Mouse (Mus musculus) forebrain, postnatal 0 days (tissue): ENCODE data around the gene Slc9a8. TPM values are rescaled to one million over a fixed set of nuclear protein-coding genes. Genes with fewer than 3 reads are reported as not detected.

Experiments used
- ATAC-seq: fragments of 200-750 bp; cut with Nextera tagmentation; 2 replicates; pipeline ENCODE4 v1.8.0; 2017; ENCODE audit warnings: mild to moderate bottlenecking, moderate library complexity
- DNase-seq: peaks from one replicate; pipeline ENCODE4 v3.0.0-alpha.2; 2015
- H3K27ac ChIP-seq: fragments of 300-500 bp; sonication (generic); 2 replicates; pipeline ENCODE4 v1.5.1; 2014; ENCODE audit warnings: low read depth, mild to moderate bottlenecking, antibody characterized with exemption, low read length, moderate library complexity, mixed read lengths
- H3K27me3 ChIP-seq: fragments of 300-500 bp; sonication (generic); 2 replicates; pipeline ENCODE4 v1.6.1; 2014; ENCODE audit warnings: mild to moderate bottlenecking, low read length, mixed read lengths; ENCODE audit not compliant: insufficient read depth
- H3K36me3 ChIP-seq: fragments of 300-500 bp; sonication (generic); 2 replicates; pipeline ENCODE4 v1.6.1; 2014; ENCODE audit warnings: mild to moderate bottlenecking, moderate library complexity; ENCODE audit not compliant: insufficient read depth
- H3K4me1 ChIP-seq: fragments of 300-500 bp; sonication (generic); 2 replicates; pipeline ENCODE4 v1.6.1; 2014; ENCODE audit warnings: antibody characterized with exemption; ENCODE audit not compliant: insufficient read depth
- H3K4me2 ChIP-seq: fragments of 300-500 bp; sonication (generic); 2 replicates; pipeline ENCODE4 v1.6.1; 2014; ENCODE audit warnings: low read depth, mild to moderate bottlenecking, moderate library complexity
- H3K4me3 ChIP-seq: fragments of 300-500 bp; sonication (generic); 2 replicates; pipeline ENCODE4 v1.5.1; 2014; ENCODE audit warnings: low read depth, low read length, mixed read lengths
- H3K9ac ChIP-seq: fragments of 300-500 bp; sonication (generic); 2 replicates; pipeline ENCODE4 v1.6.1; 2014; ENCODE audit warnings: mild to moderate bottlenecking
- H3K9me3 ChIP-seq: fragments of 300-500 bp; sonication (generic); 2 replicates; pipeline ENCODE4 v1.6.1; 2016; ENCODE audit warnings: low read length
- CTCF ChIP-seq: sonication (generic); IDR thresholded peaks from 2 replicates; pipeline ENCODE4 v1.5.1; 2016; ENCODE audit warnings: antibody characterized with exemption, control low read depth, low read depth
- WGBS: fragments of 180-500 bp; shearing (Covaris S2); extraction: QIAGEN DNeasy Blood & Tissue Kit; methylation state at CpG from one replicate; pipeline ENCODE4 v1.1.7; 2014; 5-methylcytosine and 5-hydroxymethylcytosine counted together
- polyA plus RNA-seq: library from polyadenylated mRNA; unstranded; fragments of >200 nt; fragmentation: Nextera tagmentation; extraction: Ambion mirVana; gene quantifications from 2 replicates; pipeline ENCODE4 v1.2.1, GENCODE M21; 2015
- total RNA-seq: library from RNA; depleted of rRNA; stranded (reverse); fragments of >200 nt; gene quantifications from 2 replicates; pipeline ENCODE4 v1.2.3, GENCODE M21; 2014

Slc9a8 gene
- total and polyA plus RNA-seq, 2 experiments from 2014 or later, result 18.0 to 38.4 TPM

- Histone ChIP-seq H3K9me3 (no peaks in the 10 kb centered on the region), H3K27me3 (no peaks in the 10 kb centered on the region), H3K4me1 (no peaks in the 10 kb centered on the region), H3K4me2 (no peak overlapping the region), H3K9ac (no peak overlapping the region), H3K36me3 (peaks cover 7% of the 10 kb centered on the region), H3K4me3 (no peak overlapping the region), H3K27ac (no peak overlapping the region)
- TF ChIP-seq CTCF, result no peak
- 92% methylated on average over 6 of the region's 6 CpGs for WGBS
- ATAC-seq (no peak), DNase-seq (no peak)
These were observed 13.1 kb downstream of the Slc9a8 start for GRCm38 (mm10) chr2:167434570-167434969.

- H3K4me3 ChIP-seq, result no peak overlapping the region
- H3K27me3 ChIP-seq, result no peaks in the 10 kb centered on the region
- no peak for ATAC-seq
- H3K9me3 ChIP-seq, result no peaks in the 10 kb centered on the region
- H3K4me1 ChIP-seq, result no peaks in the 10 kb centered on the region
- 95% methylated on average over 2 of the region's 2 CpGs for WGBS
- H3K4me2 ChIP-seq, result no peak overlapping the region
- peaks cover 7% of the 10 kb centered on the region for H3K36me3 ChIP-seq
- DNase-seq, result no peak
- no peak for TF ChIP-seq CTCF
- H3K9ac ChIP-seq, result no peak overlapping the region
- no peak overlapping the region for H3K27ac ChIP-seq
These were observed 14.1 kb downstream of the Slc9a8 start for GRCm38 (mm10) chr2:167435631-167436030.

GRCm38 (mm10) chr2:167436371-167436770 is 14.9 kb downstream of the Slc9a8 start:
- H3K36me3 ChIP-seq, result peaks cover 13% of the 10 kb centered on the region
- WGBS, result 85% methylated on average over 5 of the region's 5 CpGs
- no peak for TF ChIP-seq CTCF
- H3K4me3 ChIP-seq, result no peak overlapping the region
- no peaks in the 10 kb centered on the region for H3K4me1 ChIP-seq
- no peak for DNase-seq
- H3K9ac ChIP-seq, result no peak overlapping the region
- no peak overlapping the region for H3K4me2 ChIP-seq
- no peaks in the 10 kb centered on the region for H3K9me3 ChIP-seq
- no peak for ATAC-seq
- no peaks in the 10 kb centered on the region for H3K27me3 ChIP-seq
- no peak overlapping the region for H3K27ac ChIP-seq

- H3K9me3 ChIP-seq, result no peaks in the 10 kb centered on the region
- H3K4me2 ChIP-seq, result no peak overlapping the region
- H3K9ac ChIP-seq, result no peak overlapping the region
- ATAC-seq, result no peak
- H3K27me3 ChIP-seq, result no peaks in the 10 kb centered on the region
- no peak overlapping the region for H3K27ac ChIP-seq
- no peak for TF ChIP-seq CTCF
- peaks cover 21% of the 10 kb centered on the region for H3K36me3 ChIP-seq
- 96% methylated on average over 3 of the region's 3 CpGs for whole genome bisulfite sequencing
- no peaks in the 10 kb centered on the region for H3K4me1 ChIP-seq
- H3K4me3 ChIP-seq, result no peak overlapping the region
- no peak for DNase-seq
These were observed 17.9 kb downstream of the Slc9a8 start for GRCm38 (mm10) chr2:167439422-167439821.

GRCm38 (mm10) chr2:167443411-167444193 is 22.1 kb downstream of the Slc9a8 start:
- H3K27ac ChIP-seq, result no peak overlapping the region
- no peak for DNase-seq
- H3K4me3 ChIP-seq, result no peak overlapping the region
- no peak overlapping the region for H3K9ac ChIP-seq
- no peak for TF ChIP-seq CTCF
- ATAC-seq, result no peak
- H3K9me3 ChIP-seq, result no peaks in the 10 kb centered on the region
- no peak overlapping the region for H3K4me2 ChIP-seq
- 95% methylated on average over 4 of the region's 4 CpGs for WGBS
- no peaks in the 10 kb centered on the region for H3K27me3 ChIP-seq
- no peaks in the 10 kb centered on the region for H3K4me1 ChIP-seq
- peaks cover 34% of the 10 kb centered on the region for H3K36me3 ChIP-seq

GRCm38 (mm10) chr2:167445911-167446780 is 24.6 kb downstream of the Slc9a8 start:
- no peak for ATAC-seq
- Histone ChIP-seq H3K27ac (no peak overlapping the region), H3K4me1 (no peaks in the 10 kb centered on the region), H3K4me2 (no peak overlapping the region), H3K9me3 (no peaks in the 10 kb centered on the region), H3K36me3 (peaks cover 44% of the 10 kb centered on the region), H3K9ac (no peak overlapping the region), H3K4me3 (no peak overlapping the region), H3K27me3 (no peaks in the 10 kb centered on the region)
- no peak for DNase-seq
- TF ChIP-seq CTCF, result no peak
- WGBS, result 71% methylated on average over 20 of the region's 20 CpGs

- H3K9me3 ChIP-seq, result no peaks in the 10 kb centered on the region
- no peak overlapping the region for H3K4me3 ChIP-seq
- H3K9ac ChIP-seq, result no peak overlapping the region
- H3K36me3 ChIP-seq, result peaks cover 42% of the 10 kb centered on the region
- DNase-seq, result no peak
- H3K27me3 ChIP-seq, result no peaks in the 10 kb centered on the region
- H3K4me1 ChIP-seq, result no peaks in the 10 kb centered on the region
- H3K27ac ChIP-seq, result no peak overlapping the region
- 93% methylated on average over 7 of the region's 7 CpGs for WGBS
- H3K4me2 ChIP-seq, result no peak overlapping the region
- TF ChIP-seq CTCF, result no peak
- no peak for ATAC-seq
These were observed 25.7 kb downstream of the Slc9a8 start for GRCm38 (mm10) chr2:167447207-167447606.
